Mouse (Mus musculus) C2C12 (cell line): ENCODE measurements around the gene Tnnt1. TPM values are rescaled to one million over a fixed set of nuclear protein-coding genes. Genes with fewer than 3 reads are reported as not detected.
A peak's percentile ranks its signal among the peaks of the same experiment; 100 is the strongest.
"Not testable (repeated sequence)": the region's sequence is repeated elsewhere in the genome, so short reads cannot be mapped to it uniquely, and the experiment has no call there.

Source experiments
- H3K27me3 ChIP-seq: one replicate; pipeline ENCODE4 v1.6.1; 2011; ENCODE audit not compliant: control insufficient read depth, insufficient read depth, insufficient read length
- H3K36me3 ChIP-seq: one replicate; pipeline ENCODE4 v1.6.1; 2011; ENCODE audit not compliant: control insufficient read depth, insufficient read depth
- H3K4me3 ChIP-seq: one replicate; pipeline ENCODE4 v1.5.1; 2011; ENCODE audit warnings: mild to moderate bottlenecking, control low read depth; ENCODE audit not compliant: poor library complexity, insufficient read depth, severe bottlenecking
- H3K79me2 ChIP-seq: one replicate; pipeline ENCODE4 v1.6.1; 2011; ENCODE audit not compliant: control insufficient read depth, insufficient read depth
- H3K79me3 ChIP-seq: one replicate; pipeline ENCODE4 v1.6.1; 2011; ENCODE audit warnings: low read depth, control low read depth
- H3ac ChIP-seq: one replicate; pipeline ENCODE3; 2011; ENCODE audit warnings: low read depth; ENCODE audit not compliant: control insufficient read depth, insufficient read length
- CEBPB ChIP-seq: IDR thresholded peaks from one replicate; pipeline ENCODE4 v1.6.1; 2011; ENCODE audit warnings: low read depth, mild to moderate bottlenecking, control low read depth, moderate library complexity
- CTCF ChIP-seq: IDR thresholded peaks from one replicate; pipeline ENCODE4 v1.5.1; 2011; ENCODE audit not compliant: control insufficient read depth, insufficient read depth, insufficient read length
- FOSL1 ChIP-seq: IDR thresholded peaks from one replicate; pipeline ENCODE4 v1.8.0; 2011; ENCODE audit warnings: mild to moderate bottlenecking, low read length; ENCODE audit not compliant: poor library complexity, insufficient read depth, severe bottlenecking
- MAX ChIP-seq: IDR thresholded peaks from one replicate; pipeline ENCODE4 v1.6.1; 2011; ENCODE audit warnings: mild to moderate bottlenecking, control low read depth
- MYOD1 ChIP-seq: IDR thresholded peaks from one replicate; pipeline ENCODE4 v1.6.1; 2011; ENCODE audit warnings: low read depth; ENCODE audit not compliant: control insufficient read depth, insufficient read length
- MYOG ChIP-seq: IDR thresholded peaks from one replicate; pipeline ENCODE4 v1.6.1; 2011; ENCODE audit not compliant: control insufficient read depth, insufficient read length; ENCODE audit errors: extremely low read depth
- USF1 ChIP-seq: IDR thresholded peaks from one replicate; pipeline ENCODE4 v1.6.1; 2011; ENCODE audit warnings: low read depth, mild to moderate bottlenecking, control low read depth, moderate library complexity
- polyA plus RNA-seq: library from polyadenylated mRNA; unstranded; fragments of >200 nt; fragmentation: generic; extraction: Trizol; gene quantifications from one replicate; pipeline ENCODE4 v1.2.1, GENCODE M21; 2012; ENCODE audit warnings: missing spikeins

Gene Tnnt1
- polyA plus RNA-seq, 1 experiment: 34.7 TPM

DNA sequence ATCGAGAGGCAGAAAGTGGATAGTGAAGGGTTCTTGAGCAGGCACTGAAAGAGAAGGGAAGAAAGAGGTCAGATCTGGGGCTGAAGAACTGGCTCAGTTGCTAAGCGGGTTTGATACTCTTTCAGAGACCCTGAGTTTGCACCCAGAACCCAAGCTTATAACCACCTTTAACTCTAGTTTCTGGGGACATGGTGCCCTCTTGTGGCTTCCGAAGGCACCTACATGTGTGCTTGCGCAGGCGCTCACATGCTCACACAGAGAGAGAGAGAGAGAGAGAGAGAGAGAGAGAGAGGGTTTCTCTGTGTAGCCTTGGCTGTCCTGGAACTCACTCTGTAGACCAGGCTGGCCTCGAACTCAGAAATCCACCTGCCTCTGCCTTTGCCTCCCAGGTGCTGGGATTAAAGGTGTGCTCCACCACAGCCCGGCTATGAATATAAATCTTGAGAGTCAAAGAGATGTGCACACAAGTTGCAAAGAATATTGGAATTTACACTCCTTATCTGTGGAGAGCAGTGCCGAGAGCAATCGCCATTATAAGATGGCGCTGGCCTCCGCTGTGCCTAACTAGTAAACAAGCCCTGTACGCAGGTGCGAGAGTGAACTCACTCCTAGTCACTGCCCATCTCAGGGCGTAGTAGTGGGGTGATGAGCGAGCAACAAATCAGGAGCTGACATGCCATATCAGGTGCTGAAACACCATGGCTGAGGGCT lies 8.2 kb upstream of the Tnnt1 start, which contains the start of gene Tnni3:
Gene Tnni3, minus strand, starts transcription at position 18 of the 711 bp plus-strand sequence.
- H3K27me3 ChIP-seq: not testable (repeated sequence)

DNA sequence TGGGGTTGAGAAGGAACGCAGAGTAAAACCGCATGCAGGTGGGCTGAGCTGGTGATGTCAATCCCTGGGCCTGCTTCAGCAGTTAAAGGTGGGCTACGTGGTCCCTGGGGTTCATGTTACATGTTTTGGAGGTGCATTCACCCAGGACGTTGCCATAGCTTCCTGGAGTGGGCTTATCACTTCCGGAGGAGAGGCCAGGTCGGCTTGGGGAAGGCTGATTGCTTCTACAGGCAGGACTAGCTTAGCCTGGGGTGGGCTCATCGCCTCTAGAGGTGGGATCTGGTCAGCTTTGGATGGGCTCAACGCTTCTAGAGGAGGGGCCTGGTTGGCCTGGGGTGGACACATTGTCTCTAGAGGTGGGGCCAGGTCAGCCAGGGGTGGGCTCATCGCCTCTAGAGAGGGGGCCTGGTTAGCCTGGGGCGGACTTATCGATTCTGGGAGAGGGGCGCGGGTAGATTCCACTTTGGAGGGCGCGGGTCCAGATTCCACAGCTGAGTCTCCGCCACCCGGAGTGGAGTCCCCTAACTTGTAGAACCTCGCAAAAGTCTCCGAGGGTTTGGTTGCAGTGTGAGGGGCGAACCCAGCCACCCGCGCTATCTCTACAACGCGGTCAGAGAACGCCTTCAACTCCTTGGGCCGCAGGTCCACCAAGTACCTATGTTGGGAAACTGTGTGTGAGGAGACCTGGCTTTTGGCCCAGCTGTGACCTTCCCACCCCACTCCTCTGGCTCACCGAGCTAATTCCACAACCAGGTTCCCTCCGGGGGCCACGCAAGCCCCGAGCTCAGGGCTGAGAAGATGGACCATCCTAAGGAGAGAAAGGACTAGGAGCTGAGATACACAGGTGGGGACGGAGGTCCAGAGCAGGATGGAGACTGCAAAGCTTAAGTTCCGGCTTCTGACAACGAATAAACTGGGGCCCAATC lies 7.3 kb upstream of the Tnnt1 start:
- TF ChIP-seq MYOG (no peak), CTCF (no peak), FOSL1 (no peak), CEBPB (no peak), MYOD1 (no peak), USF1 (no peak), MAX (no peak)
- Histone ChIP-seq H3K4me3 (no peak overlapping the region), H3K27me3 (no peaks in the 10 kb centered on the region), H3K79me2 (no peaks in the 10 kb centered on the region), H3K36me3 (no peaks in the 10 kb centered on the region), H3ac (no peak overlapping the region), H3K79me3 (no peaks in the 10 kb centered on the region)

More for the DNA sequence above, 8.2 kb upstream of the Tnnt1 start, which contains the start of gene Tnni3:
- not testable (repeated sequence) for H3K4me3 ChIP-seq, H3K79me3 ChIP-seq, H3K36me3 ChIP-seq, H3ac ChIP-seq, H3K79me2 ChIP-seq
- TF ChIP-seq CTCF: peak; percentile 13

DNA sequence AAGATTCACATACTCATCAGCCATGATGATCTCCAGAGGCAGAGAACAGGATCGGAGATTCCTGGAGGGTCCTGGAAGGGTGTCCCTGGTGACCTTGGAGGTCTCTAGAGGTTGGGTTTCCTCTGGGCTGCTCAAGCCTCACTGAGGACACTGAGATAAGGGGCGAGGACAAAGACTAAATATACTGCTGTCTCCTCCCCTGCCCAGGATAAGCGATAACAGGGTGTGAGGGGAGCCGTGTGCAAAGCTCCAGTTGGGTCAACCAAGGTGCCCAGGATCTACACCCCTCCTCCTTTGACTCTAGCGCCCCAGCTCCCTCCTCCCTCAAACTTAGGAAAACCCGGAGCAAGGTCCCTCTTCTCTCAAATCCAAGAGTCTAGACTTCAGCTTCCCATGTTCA lies 6.1 kb upstream of the Tnnt1 start:
- no peaks in the 10 kb centered on the region for H3K79me3 ChIP-seq
- TF ChIP-seq MYOG (no peak), CEBPB (no peak), USF1 (no peak), CTCF (no peak), MAX (no peak), MYOD1 (no peak), FOSL1 (no peak)
- no peak overlapping the region for H3ac ChIP-seq
- H3K4me3 ChIP-seq: no peak overlapping the region
- H3K36me3 ChIP-seq: no peaks in the 10 kb centered on the region
- no peaks in the 10 kb centered on the region for H3K27me3 ChIP-seq
- no peaks in the 10 kb centered on the region for H3K79me2 ChIP-seq

DNA sequence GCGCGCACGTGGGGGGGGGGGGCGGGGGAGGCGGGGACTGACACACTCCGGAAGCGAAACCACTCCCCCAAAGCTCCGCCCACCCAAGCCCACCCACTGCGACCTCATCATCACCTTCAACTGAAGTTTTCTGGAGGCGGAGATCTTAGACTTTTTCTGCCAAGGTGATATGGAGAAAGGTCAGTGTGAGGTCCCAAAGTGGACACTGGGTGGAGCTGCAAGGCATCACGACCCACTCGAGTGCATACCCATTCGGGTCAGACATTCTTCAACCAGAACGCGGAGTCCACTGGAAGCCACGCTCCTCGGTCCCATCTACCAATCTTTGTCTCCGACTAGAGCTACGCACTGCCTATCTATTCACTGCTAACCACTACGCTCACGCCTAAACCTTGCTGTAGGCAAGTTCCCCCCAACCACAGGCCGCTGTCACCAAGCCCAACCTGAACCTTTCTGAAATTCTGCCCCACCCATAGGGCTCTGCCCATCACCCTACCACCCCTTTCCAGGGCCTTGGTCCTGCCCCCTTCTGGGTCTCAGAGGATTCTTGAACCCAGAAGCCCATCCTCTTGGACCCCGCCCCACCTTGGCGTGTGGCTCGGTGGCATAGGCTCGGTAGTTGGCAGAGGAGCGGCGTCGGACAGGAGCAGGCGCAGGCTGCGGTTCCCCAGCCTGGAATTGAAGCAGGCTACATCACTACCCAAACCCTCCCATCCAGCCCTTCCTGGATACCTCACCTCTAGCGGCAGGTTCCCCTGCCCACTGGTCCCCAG lies 5.2 kb upstream of the Tnnt1 start:
- TF ChIP-seq MYOG: no peak
- TF ChIP-seq FOSL1: no peak
- TF ChIP-seq CEBPB: no peak
- no peak for TF ChIP-seq MYOD1
- TF ChIP-seq MAX: no peak
- TF ChIP-seq CTCF: no peak
- TF ChIP-seq USF1: no peak
- Histone ChIP-seq H3ac (no peak overlapping the region), H3K36me3 (no peaks in the 10 kb centered on the region), H3K79me2 (no peaks in the 10 kb centered on the region), H3K79me3 (no peaks in the 10 kb centered on the region), H3K27me3 (no peaks in the 10 kb centered on the region), H3K4me3 (no peak overlapping the region)

DNA sequence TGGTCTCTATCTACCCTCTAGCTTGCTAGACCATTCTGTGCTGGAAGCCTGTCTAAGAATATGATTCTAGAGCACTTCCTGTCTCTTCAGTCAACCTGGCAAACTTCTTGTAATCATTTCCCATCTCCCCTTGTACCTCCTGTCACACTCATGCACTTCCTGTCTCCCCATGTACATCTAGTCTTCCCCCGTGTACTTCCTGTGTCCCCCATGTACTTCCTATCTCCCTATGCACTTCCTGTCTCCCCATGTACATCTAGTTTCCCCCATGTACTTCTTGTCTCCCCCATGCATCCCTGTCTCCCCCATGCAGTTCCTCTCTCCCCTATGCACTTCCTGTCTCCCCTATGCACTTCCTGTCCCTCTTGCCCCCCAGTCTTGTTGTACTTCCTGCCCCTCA lies 2.3 kb upstream of the Tnnt1 start:
- TF ChIP-seq CEBPB (no peak), MYOD1 (no peak), MAX (no peak), CTCF (no peak), USF1 (no peak), FOSL1 (no peak), MYOG (no peak)
- no peaks in the 10 kb centered on the region for H3K36me3 ChIP-seq

More for the DNA sequence above, 2.3 kb upstream of the Tnnt1 start:
- no peaks in the 10 kb centered on the region for H3K79me3 ChIP-seq
- H3K4me3 ChIP-seq: no peak overlapping the region
- H3K79me2 ChIP-seq: no peaks in the 10 kb centered on the region
- H3ac ChIP-seq: no peak overlapping the region
- H3K27me3 ChIP-seq: no peaks in the 10 kb centered on the region
